Mouse (Mus musculus) embryonic facial prominence, embryonic 11.5 days (tissue): Measurements from ENCODE around the gene Vps13c. TPM values are rescaled to one million over a fixed set of nuclear protein-coding genes. Genes with fewer than 3 reads are reported as not detected.

Experiments
- ATAC-seq: fragments of 200-750 bp; cut with Nextera tagmentation; replicated peaks from 2 replicates; pipeline ENCODE4 v1.8.0; 2017; ENCODE audit warnings: low read depth; ENCODE audit not compliant: insufficient number of reproducible peaks, low FRiP score, low TSS enrichment
- DNase-seq: peaks from one replicate; pipeline ENCODE4 v3.0.0-alpha.2; 2015; ENCODE audit warnings: low spot score
- H3K27ac ChIP-seq: fragments of 300-500 bp; sonication (generic); replicated peaks from 2 replicates; pipeline ENCODE4 v1.5.1; 2014; ENCODE audit warnings: mild to moderate bottlenecking, low read depth, low read length, control low read depth
- H3K27me3 ChIP-seq: fragments of 300-500 bp; sonication (generic); 2 replicates; pipeline ENCODE4 v1.6.1; 2014; ENCODE audit warnings: mild to moderate bottlenecking, low read length, moderate library complexity, mixed read lengths; ENCODE audit not compliant: control insufficient read depth, insufficient read depth
- H3K36me3 ChIP-seq: fragments of 300-500 bp; sonication (generic); replicated peaks from 2 replicates; pipeline ENCODE4 v1.6.1; 2014; ENCODE audit warnings: low read depth, mild to moderate bottlenecking, low read length, moderate library complexity, mixed read lengths; ENCODE audit not compliant: control insufficient read depth, insufficient read depth
- H3K4me1 ChIP-seq: fragments of 300-500 bp; sonication (generic); 2 replicates; pipeline ENCODE4 v1.6.1; 2014; ENCODE audit warnings: low read length, mixed read lengths; ENCODE audit not compliant: control insufficient read depth, insufficient read depth
- H3K4me2 ChIP-seq: fragments of 300-500 bp; sonication (generic); 2 replicates; pipeline ENCODE4 v1.6.1; 2014; ENCODE audit warnings: low read depth, mild to moderate bottlenecking, control low read depth, low read length, moderate library complexity
- H3K4me3 ChIP-seq: fragments of 300-500 bp; sonication (generic); 2 replicates; pipeline ENCODE4 v1.5.1; 2014; ENCODE audit warnings: low read depth, low read length, control low read depth
- H3K9ac ChIP-seq: fragments of 300-500 bp; sonication (generic); replicated peaks from 2 replicates; pipeline ENCODE4 v1.6.1; 2014; ENCODE audit warnings: mild to moderate bottlenecking, control low read depth, low read length
- H3K9me3 ChIP-seq: fragments of 300-500 bp; sonication (generic); replicated peaks from 2 replicates; pipeline ENCODE4 v1.6.1; 2016; ENCODE audit warnings: mild to moderate bottlenecking, low read length, inconsistent platforms, mixed read lengths; ENCODE audit not compliant: control insufficient read depth
- WGBS: fragments of 180-500 bp; shearing (Covaris S2); extraction: QIAGEN DNeasy Blood & Tissue Kit; methylation state at CpG from one replicate; pipeline ENCODE4 v1.1.7; 2014; 5-methylcytosine and 5-hydroxymethylcytosine counted together
- polyA plus RNA-seq: library from polyadenylated mRNA; unstranded; fragments of >200 nt; fragmentation: Nextera tagmentation; extraction: Ambion mirVana; gene quantifications from 2 replicates; pipeline ENCODE4 v1.2.1, GENCODE M21; 2014

Vps13c gene
- polyA plus RNA-seq, 1 experiment from 2014 or later, result 5.2 TPM

DNA sequence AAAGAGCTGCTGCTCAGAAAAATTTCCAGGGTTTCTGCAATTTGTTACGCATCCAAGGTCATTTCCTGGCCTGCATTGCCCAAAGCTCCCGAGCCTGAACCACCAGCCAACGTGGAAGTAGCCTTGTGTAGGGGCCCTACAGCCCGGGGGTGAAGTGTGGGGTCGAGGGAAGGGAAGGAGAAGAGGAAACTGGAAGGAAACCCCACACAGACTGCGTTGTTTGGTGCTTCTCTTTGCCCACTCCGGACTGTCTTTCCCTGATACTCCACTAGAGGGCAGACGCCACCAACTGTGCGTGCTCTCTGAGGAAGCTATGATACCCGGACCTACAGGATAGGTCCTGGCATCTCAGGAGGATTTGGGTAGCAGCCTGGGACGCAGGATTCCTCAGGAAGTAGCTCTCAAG is 174.8 kb downstream of the Vps13c start:
- ATAC-seq (no peak), DNase-seq (peak; percentile 89)
- Histone ChIP-seq H3K4me1 (no peaks in the 10 kb centered on the region; the same call in 1 of the 2 replicates), H3K9ac (no peak overlapping the region), H3K27me3 (no peaks in the 10 kb centered on the region; the same call in 1 of the 2 replicates), H3K36me3 (no peaks in the 10 kb centered on the region), H3K27ac (no peak overlapping the region), H3K4me3 (no peak overlapping the region), H3K9me3 (no peaks in the 10 kb centered on the region), H3K4me2 (no peak overlapping the region)
- 7% methylated on average over 11 of the region's 11 CpGs for WGBS

DNA sequence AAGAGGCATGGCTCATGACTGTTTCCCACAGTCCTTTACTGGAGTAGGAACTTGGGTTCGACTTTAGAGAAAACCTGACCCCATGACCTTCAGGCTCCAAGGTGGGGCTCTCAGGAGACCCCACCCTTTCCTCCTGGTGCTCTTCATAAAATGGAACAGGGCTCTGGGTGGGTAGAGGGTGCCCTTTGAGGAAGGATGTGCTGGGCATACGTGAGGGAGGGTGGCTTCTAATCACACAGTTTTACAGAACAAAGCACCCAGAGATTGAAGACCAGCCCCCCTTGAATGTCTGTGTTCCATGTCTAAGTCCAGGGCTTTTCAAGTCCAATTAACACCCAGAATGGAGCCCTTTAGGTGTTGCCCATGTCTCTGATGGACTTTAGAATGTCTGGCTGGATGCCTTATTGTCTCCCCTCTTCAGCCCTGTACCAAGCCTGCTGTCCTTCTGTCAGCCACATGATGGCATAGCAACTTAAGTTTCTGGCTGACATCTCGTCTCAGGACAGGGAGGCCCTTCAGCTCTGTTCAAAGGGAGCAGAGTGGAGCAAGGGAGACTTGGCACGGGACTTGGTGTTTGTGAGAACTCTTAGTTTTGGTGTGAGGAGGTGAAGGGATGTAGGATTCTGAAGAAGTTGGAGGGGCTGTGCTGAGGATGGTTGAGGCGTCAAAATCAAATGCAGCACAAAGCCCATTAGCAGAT is 176.2 kb downstream of the Vps13c start:
- H3K9ac ChIP-seq, result no peak overlapping the region
- DNase-seq (peak; percentile 74), ATAC-seq (peak; percentile 38; the same call in 1 of the 2 replicates)
- H3K4me1 ChIP-seq, result no peaks in the 10 kb centered on the region; the same call in 1 of the 2 replicates
- no peak overlapping the region for H3K4me3 ChIP-seq
- 45% methylated on average over 5 of the region's 5 CpGs for WGBS
- no peak overlapping the region for H3K4me2 ChIP-seq
- no peaks in the 10 kb centered on the region for H3K36me3 ChIP-seq
- no peaks in the 10 kb centered on the region for H3K9me3 ChIP-seq
- H3K27ac ChIP-seq, result no peak overlapping the region
- H3K27me3 ChIP-seq, result no peaks in the 10 kb centered on the region; the same call in 1 of the 2 replicates

DNA sequence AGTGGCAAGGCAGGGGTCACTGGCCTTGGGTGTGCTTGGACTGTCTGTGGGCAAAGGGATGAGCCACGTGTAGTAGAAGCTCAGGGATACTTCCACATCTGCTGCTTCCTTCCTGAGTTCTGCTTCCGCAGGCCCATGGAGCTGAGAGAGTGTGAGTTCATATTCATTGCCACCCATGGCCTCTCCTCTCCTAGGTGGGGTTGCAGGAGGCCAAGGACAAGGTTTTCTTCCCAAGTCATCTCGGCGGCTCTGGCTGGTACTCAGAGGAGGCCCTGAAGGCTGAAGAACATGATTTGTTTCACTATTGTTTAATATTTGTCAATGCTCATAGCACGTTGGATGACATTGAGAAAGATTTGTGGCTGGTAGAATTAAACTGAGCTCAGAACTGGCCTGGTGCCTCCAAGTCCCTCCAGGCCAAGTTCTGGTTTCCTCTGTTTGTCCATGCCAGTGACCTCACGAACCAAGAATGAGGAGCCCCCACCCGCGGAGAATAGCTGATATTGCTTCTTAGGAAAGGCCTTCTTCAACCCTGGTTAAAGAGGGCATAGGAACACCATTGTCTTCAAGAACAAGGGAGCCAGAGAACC is 180.7 kb downstream of the Vps13c start:
- no peak for DNase-seq
- WGBS, result 87% methylated on average over 8 of the region's 8 CpGs

DNA sequence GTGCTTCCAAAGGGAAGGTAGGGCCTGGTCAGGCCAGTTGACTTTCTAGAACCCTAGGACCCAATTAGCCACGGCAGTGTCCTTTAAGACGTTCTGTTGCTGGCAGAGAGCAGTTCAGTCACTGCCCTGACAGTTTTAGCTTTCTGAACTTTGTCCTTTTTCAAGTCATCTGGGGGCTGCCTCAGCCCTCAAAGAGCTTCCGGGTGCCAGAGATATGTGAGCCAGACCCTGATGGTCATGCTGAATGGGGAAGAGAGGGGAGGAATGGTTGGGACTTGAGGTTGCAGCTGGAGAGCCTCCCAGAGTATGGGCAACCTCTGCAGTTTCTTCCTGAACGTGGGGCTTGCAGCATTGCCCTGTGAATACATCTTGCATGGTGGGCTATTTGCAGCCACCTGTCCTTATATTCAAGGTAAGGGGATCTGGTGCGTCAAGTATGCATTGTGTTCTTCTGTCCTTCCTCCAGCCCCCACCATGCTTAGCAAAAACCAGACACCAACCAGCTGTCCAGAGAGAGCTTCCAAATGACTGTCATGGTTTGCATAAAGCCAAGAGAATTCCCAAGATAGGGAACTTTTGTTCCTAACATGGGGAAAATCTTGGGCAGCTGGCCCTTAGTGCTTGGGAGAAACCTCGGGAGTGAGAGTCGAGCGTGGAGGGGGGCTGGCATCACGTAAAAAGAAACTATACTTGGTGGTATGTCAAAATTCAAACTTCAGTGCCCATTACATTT is 182.3 kb downstream of the Vps13c start:
- DNase-seq, result no peak
- Histone ChIP-seq H3K4me3 (no peak overlapping the region), H3K36me3 (no peaks in the 10 kb centered on the region), H3K9ac (no peak overlapping the region), H3K4me2 (no peak overlapping the region), H3K9me3 (no peaks in the 10 kb centered on the region), H3K4me1 (no peaks in the 10 kb centered on the region), H3K27me3 (no peaks in the 10 kb centered on the region), H3K27ac (no peak overlapping the region)
- 81% methylated on average over 9 of the region's 9 CpGs for WGBS
- ATAC-seq, result no peak

More for the DNA sequence above, 180.7 kb downstream of the Vps13c start:
- no peaks in the 10 kb centered on the region for H3K36me3 ChIP-seq
- no peak overlapping the region for H3K9ac ChIP-seq
- no peaks in the 10 kb centered on the region; the same call in 1 of the 2 replicates for H3K27me3 ChIP-seq
- H3K4me3 ChIP-seq, result no peak overlapping the region
- H3K9me3 ChIP-seq, result no peaks in the 10 kb centered on the region
- H3K4me1 ChIP-seq, result no peaks in the 10 kb centered on the region
- no peak overlapping the region for H3K4me2 ChIP-seq
- ATAC-seq, result no peak
- no peak overlapping the region for H3K27ac ChIP-seq

DNA sequence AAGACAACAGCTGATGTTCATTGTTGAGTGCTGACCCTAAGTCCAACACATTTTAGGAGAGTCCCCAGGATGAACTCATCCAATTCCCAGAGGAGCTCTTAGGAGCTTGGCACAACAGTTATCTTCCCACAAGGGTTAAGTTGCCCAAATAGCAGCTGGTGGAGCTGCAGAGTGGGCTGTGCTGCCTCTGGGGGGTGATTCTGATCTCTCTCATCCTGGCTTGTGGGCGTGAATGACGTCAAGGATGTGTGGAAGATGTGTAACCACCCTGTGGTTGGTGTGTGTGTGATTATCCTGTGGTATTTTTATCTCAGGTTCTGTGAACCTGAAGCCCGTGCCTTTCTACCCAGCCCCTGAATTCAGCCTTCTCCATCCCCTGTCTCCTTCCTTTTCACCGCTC is 188.4 kb downstream of the Vps13c start:
- Histone ChIP-seq H3K9ac (no peak overlapping the region), H3K4me3 (no peak overlapping the region), H3K4me1 (no peaks in the 10 kb centered on the region), H3K36me3 (no peaks in the 10 kb centered on the region), H3K27ac (no peak overlapping the region), H3K9me3 (no peaks in the 10 kb centered on the region), H3K27me3 (no peaks in the 10 kb centered on the region), H3K4me2 (no peak overlapping the region)
- WGBS, result 81% methylated on average over 4 of the region's 4 CpGs
- ATAC-seq, result no peak
- no peak for DNase-seq

DNA sequence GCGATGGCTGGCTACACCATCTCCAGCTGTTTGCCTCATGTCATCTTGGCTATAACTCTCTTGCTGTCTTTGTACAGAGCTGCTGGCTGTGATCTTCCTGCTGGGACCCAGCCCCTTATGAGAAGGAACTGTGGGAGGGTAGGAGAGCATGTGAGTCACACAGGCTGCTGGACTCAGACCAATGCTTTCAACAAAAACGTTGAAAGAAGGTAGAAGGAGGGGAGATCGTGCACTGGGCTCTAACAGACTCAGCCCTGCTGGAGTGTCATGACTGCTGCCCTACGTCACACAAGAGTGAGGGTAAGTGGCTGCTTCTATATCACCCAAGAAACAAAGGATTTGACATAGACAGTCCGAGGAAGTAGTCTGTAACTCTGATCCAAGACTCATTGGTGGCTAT is 193.6 kb downstream of the Vps13c start:
- no peak overlapping the region for H3K4me3 ChIP-seq
- no peaks in the 10 kb centered on the region for H3K9me3 ChIP-seq
- no peak for ATAC-seq
- no peaks in the 10 kb centered on the region for H3K36me3 ChIP-seq
- no peak overlapping the region for H3K9ac ChIP-seq
- no peaks in the 10 kb centered on the region for H3K4me1 ChIP-seq
- H3K4me2 ChIP-seq, result no peak overlapping the region
- H3K27ac ChIP-seq, result no peak overlapping the region
- 73% methylated on average over 5 of the region's 5 CpGs for WGBS
- H3K27me3 ChIP-seq, result no peaks in the 10 kb centered on the region
- no peak for DNase-seq
